Comparison of ENCODE assay signal across 10 mouse cellular contexts in genomic region chr5:114793317-114793716, GRCm38 (mm10). TPM values are rescaled to one million over a fixed set of nuclear protein-coding genes. Genes with fewer than 3 reads are reported as not detected.
DNase-seq lines count a peak whose midpoint lies in the region; ATAC-seq and TF ChIP-seq lines count a peak whose summit lies in the region.
"Had no signal": no experiment of that assay in that cellular context is flagged by ENCODE, and none has a peak within 500 bp of the region (broad histone marks: within the 10 kb centered on the region; RNA-seq: fewer than 3 reads in every experiment).

No protein-coding gene starts in this region.

- 51% methylated on average over 7 of the region's 7 CpGs for WGBS in hindbrain, postnatal 0 days
- WGBS in hindbrain, embryonic 16.5 days: 60% methylated on average over 7 of the region's 7 CpGs

- peaks cover 51% of the 10 kb centered on the region for H3K36me3 ChIP-seq in hindbrain, postnatal 0 days (ENCODE audit: insufficient read depth, low read length)
- peaks cover 30% of the 10 kb centered on the region for H3K36me3 ChIP-seq in hindbrain, embryonic 16.5 days (ENCODE audit: control insufficient read depth, insufficient read depth, low read length)
- peaks cover 3% of the 10 kb centered on the region for H3K36me3 ChIP-seq in ES-Bruce4 (ENCODE audit: control insufficient read depth, insufficient read depth, low read length, poor library complexity, severe bottlenecking)

- no peaks in the 10 kb centered on the region for H3K27me3 ChIP-seq in hindbrain, postnatal 0 days (ENCODE audit: insufficient read depth, low read length)
- no peaks in the 10 kb centered on the region for H3K27me3 ChIP-seq in hindbrain, embryonic 16.5 days (replicated peaks; ENCODE audit: control insufficient read depth, insufficient read depth, low read length)
- no peaks in the 10 kb centered on the region for H3K27me3 ChIP-seq in ES-Bruce4 (ENCODE audit: control insufficient read depth, insufficient read depth, low read length, poor library complexity, severe bottlenecking)

- no peak overlapping the region for H3K9ac ChIP-seq in hindbrain, postnatal 0 days (replicated peaks; ENCODE audit: low read length)
- no peak overlapping the region for H3K9ac ChIP-seq in hindbrain, embryonic 16.5 days (ENCODE audit: low read depth, low read length)
- no peak overlapping the region for H3K9ac ChIP-seq in ES-Bruce4 (ENCODE audit: low read depth, poor library complexity, severe bottlenecking)
- H3K9ac ChIP-seq: liver, embryonic 14.5 days had no signal

- TF ChIP-seq EP300 in ES-Bruce4 (IDR thresholded peaks at IDR 0.05; ENCODE audit: insufficient read depth, low read depth, low read length): peak; percentile 56; the same call in 1 of the 2 replicates

- peak overlapping the region; percentile 45; the same call in 1 of the 2 replicates for H3K27ac ChIP-seq in hindbrain, postnatal 0 days
- H3K27ac ChIP-seq in hindbrain, embryonic 16.5 days (ENCODE audit: low read depth, low read length): no peak overlapping the region
- H3K27ac ChIP-seq in ES-Bruce4 (ENCODE audit: insufficient read depth, low read length): no peak overlapping the region
- H3K27ac ChIP-seq: liver, embryonic 14.5 days had no signal

- H3K4me2 ChIP-seq in hindbrain, postnatal 0 days (ENCODE audit: low read depth, low read length): no peak overlapping the region
- no peak overlapping the region for H3K4me2 ChIP-seq in hindbrain, embryonic 16.5 days (ENCODE audit: low read length)

- H3K4me3 ChIP-seq in hindbrain, postnatal 0 days (ENCODE audit: low read length): no peak overlapping the region
- H3K4me3 ChIP-seq in hindbrain, embryonic 16.5 days (ENCODE audit: low read length): no peak overlapping the region
- H3K4me3 ChIP-seq in ES-Bruce4 (ENCODE audit: low read depth, low read length): no peak overlapping the region

- no peaks in the 10 kb centered on the region for H3K9me3 ChIP-seq in hindbrain, postnatal 0 days (ENCODE audit: low read length)
- H3K9me3 ChIP-seq in hindbrain, embryonic 16.5 days (ENCODE audit: control insufficient read depth, low read length): no peaks in the 10 kb centered on the region
- no peaks in the 10 kb centered on the region for H3K9me3 ChIP-seq in ES-Bruce4 (replicated peaks; ENCODE audit: control insufficient read depth, insufficient read depth, low read length, poor library complexity, severe bottlenecking)

- no peak for TF ChIP-seq CTCF in hindbrain, postnatal 0 days (IDR thresholded peaks at IDR 0.05; ENCODE audit: low read depth)
- TF ChIP-seq CTCF in ES-Bruce4 (IDR thresholded peaks at IDR 0.05; ENCODE audit: low read depth, low read length): no peak

- peaks cover 12% of the 10 kb centered on the region for H3K4me1 ChIP-seq in hindbrain, postnatal 0 days (ENCODE audit: insufficient read depth, low read length)
- H3K4me1 ChIP-seq in hindbrain, embryonic 16.5 days (ENCODE audit: control insufficient read depth, insufficient read depth, low read depth, low read length): peaks cover 12% of the 10 kb centered on the region
- peaks cover 9% of the 10 kb centered on the region for H3K4me1 ChIP-seq in ES-Bruce4 (ENCODE audit: control insufficient read depth, insufficient read depth, low read length)

- no peak for ATAC-seq in hindbrain, postnatal 0 days
- ATAC-seq in hindbrain, embryonic 16.5 days: no peak
- no peak for ATAC-seq in megakaryocyte, adult 5-6 weeks (ENCODE audit: poor library complexity, severe bottlenecking)

- DNase-seq in adrenal gland, postnatal 10 days: peak; percentile 51
- no peak for DNase-seq in adrenal gland, adult 18-20 months (ENCODE audit: low spot score in 2 of 2)
- no peak for DNase-seq in hindbrain, postnatal 0 days (ENCODE audit: low spot score)
- DNase-seq in lung, adult 18-20 months: peak; percentile 90 to 94
- no peak for DNase-seq in kidney, adult 8-10 months
- DNase-seq: kidney, adult 18-20 months had no signal

- no peak for TF ChIP-seq POLR2A in ES-Bruce4 (IDR thresholded peaks at IDR 0.05; ENCODE audit: insufficient read depth, low read length)

RNA-seq across cellular contexts. Expression of gene Git2, which starts 18.0 kb away (rescaled TPM):
- 10 to 100 TPM; 45.3 to 63.5 TPM for total RNA-seq in adrenal gland, postnatal 10 days (2021)
- 10 to 100 TPM; 33.8 to 36.8 TPM for total RNA-seq in adrenal gland, adult 18-20 months (2021)
- 41.2 and 43.5 TPM in 2 replicates for total RNA-seq in hindbrain, postnatal 0 days (2014; rRNA removed)
- polyA plus RNA-seq in hindbrain, postnatal 0 days (2015; fragmentation: Nextera tagmentation; extraction: Ambion mirVana): 34.4 and 36.4 TPM in 2 replicates
- 40.6 and 50.2 TPM in 2 replicates for polyA plus RNA-seq in hindbrain, embryonic 16.5 days (2015; fragmentation: Nextera tagmentation; extraction: Ambion mirVana)
- polyA plus RNA-seq in ES-Bruce4 (2011; ENCODE audit: insufficient read depth, insufficient read length, low read depth, missing spikeins): 42.0 and 43.6 TPM in 2 replicates
- 93.8 and 97.0 TPM in 2 replicates for total RNA-seq in megakaryocyte, adult 5-6 weeks (2015)
- 87.1 and 107 TPM in 2 replicates for total RNA-seq in megakaryocyte, adult 5-6 weeks (2017)

RNA-seq across cellular contexts. Expression of gene Ankrd13a, which starts 18.8 kb away (rescaled TPM):
- 10 to 100 TPM; 91.7 to 95.0 TPM for total RNA-seq in adrenal gland, postnatal 10 days (2021)
- total RNA-seq in adrenal gland, adult 18-20 months (2021): 10 to 100 TPM; 72.6 to 82.7 TPM
- total RNA-seq in hindbrain, postnatal 0 days (2014; rRNA removed): 44.7 and 55.1 TPM in 2 replicates
- polyA plus RNA-seq in hindbrain, postnatal 0 days (2015; fragmentation: Nextera tagmentation; extraction: Ambion mirVana): 30.7 and 31.4 TPM in 2 replicates
- polyA plus RNA-seq in hindbrain, embryonic 16.5 days (2015; fragmentation: Nextera tagmentation; extraction: Ambion mirVana): 11.9 and 27.7 TPM in 2 replicates
- 70.6 and 71.8 TPM in 2 replicates for polyA plus RNA-seq in ES-Bruce4 (2011; ENCODE audit: insufficient read depth, insufficient read length, low read depth, missing spikeins)
- 169 and 170 TPM in 2 replicates for total RNA-seq in megakaryocyte, adult 5-6 weeks (2015)
- 204 and 225 TPM in 2 replicates for total RNA-seq in megakaryocyte, adult 5-6 weeks (2017)

RNA-seq across cellular contexts. Expression of gene 1500011B03Rik, which starts 30.0 kb away (rescaled TPM):
- 10 to 100 TPM; 39.1 to 55.8 TPM for total RNA-seq in adrenal gland, postnatal 10 days (2021)
- total RNA-seq in adrenal gland, adult 18-20 months (2021): 10 to 100 TPM; 27.9 to 38.5 TPM
- 250 and 316 TPM in 2 replicates for total RNA-seq in hindbrain, postnatal 0 days (2014; rRNA removed)
- 354 and 366 TPM in 2 replicates for polyA plus RNA-seq in hindbrain, postnatal 0 days (2015; fragmentation: Nextera tagmentation; extraction: Ambion mirVana)
- polyA plus RNA-seq in hindbrain, embryonic 16.5 days (2015; fragmentation: Nextera tagmentation; extraction: Ambion mirVana): 285 and 306 TPM in 2 replicates
- 36.3 and 40.7 TPM in 2 replicates for polyA plus RNA-seq in ES-Bruce4 (2011; ENCODE audit: insufficient read depth, insufficient read length, low read depth, missing spikeins)
- total RNA-seq in megakaryocyte, adult 5-6 weeks (2015): 30.6 and 45.3 TPM in 2 replicates
- total RNA-seq in megakaryocyte, adult 5-6 weeks (2017): 19.1 and 24.0 TPM in 2 replicates

Comparison
In these comparisons a context has a peak if more than half of its experiments do, and no peak if none do; other contexts are left out.
1. DNase-seq: peak in adrenal gland, postnatal 10 days (single experiment) and lung, adult 18-20 months (2 of 2); none in adrenal gland, adult 18-20 months (0 of 2), hindbrain, postnatal 0 days (single experiment) and kidney, adult 8-10 months (0 of 2).